In the genomic region with DNA sequence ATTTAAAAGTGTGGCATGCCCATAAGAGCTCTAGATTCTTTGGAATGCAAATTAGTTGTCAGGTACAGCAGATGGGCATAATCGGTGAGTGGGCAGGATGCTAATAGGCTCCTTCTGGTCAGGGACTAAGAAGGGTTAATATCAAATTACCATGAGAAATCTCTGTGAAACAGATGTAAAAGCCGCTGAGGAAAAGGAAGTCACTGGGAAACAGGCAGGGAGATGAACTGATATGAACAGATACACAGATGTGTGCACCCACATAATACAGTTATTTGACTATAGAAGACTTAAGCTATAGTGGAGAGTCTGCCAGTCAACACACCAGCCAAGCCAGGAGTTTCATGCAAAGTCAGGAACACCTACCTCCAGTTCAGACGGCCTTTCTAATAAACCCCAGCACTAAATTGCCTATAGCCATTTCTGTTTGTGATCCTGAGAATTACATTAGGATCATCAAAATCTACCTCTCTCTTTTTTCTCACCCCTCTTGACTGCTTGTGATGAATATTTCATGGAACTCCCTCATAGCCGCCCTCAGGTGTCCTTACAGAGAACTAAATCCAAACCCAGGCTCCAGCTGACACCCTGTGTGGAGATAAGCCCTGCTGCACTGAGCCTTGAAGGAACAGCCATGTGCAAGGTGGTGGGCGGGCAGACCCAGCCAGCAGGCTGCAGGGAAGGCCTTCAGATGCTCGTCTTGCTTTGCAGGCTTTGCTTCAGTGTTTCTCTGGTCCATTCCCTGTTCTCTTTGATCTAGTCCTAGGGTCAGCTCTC, we compare ENCODE assay signal across 11 mouse cellular contexts.
DNase-seq lines count a peak whose midpoint lies in the region; ATAC-seq and TF ChIP-seq lines count a peak whose summit lies in the region.
"Had no signal": no experiment of that assay in that cellular context is flagged by ENCODE, and none has a peak within 500 bp of the region (broad histone marks: within the 10 kb centered on the region; RNA-seq: fewer than 3 reads in every experiment).

No protein-coding gene starts in this region.

- WGBS in hindbrain, postnatal 0 days: 34% methylated on average over 6 of the region's 6 CpGs
- 44% methylated on average over 6 of the region's 6 CpGs for WGBS in neural tube, embryonic 15.5 days
- 49% methylated on average over 6 of the region's 6 CpGs for WGBS in limb, embryonic 10.5 days

- H3K27me3 ChIP-seq in hindbrain, postnatal 0 days (ENCODE audit: insufficient read depth, low read length): no peaks in the 10 kb centered on the region
- no peaks in the 10 kb centered on the region for H3K27me3 ChIP-seq in neural tube, embryonic 15.5 days (replicated peaks)
- H3K27me3 ChIP-seq in limb, embryonic 10.5 days (ENCODE audit: low read depth, poor library complexity, severe bottlenecking): no peaks in the 10 kb centered on the region

- no peak for ATAC-seq in hindbrain, postnatal 0 days
- ATAC-seq in neural tube, embryonic 15.5 days (ENCODE audit: low FRiP score): no peak
- ATAC-seq in cerebellum, adult (ENCODE audit: insufficient number of reproducible peaks, low FRiP score, low TSS enrichment): no peak
- ATAC-seq: activated CD4-positive, CD25-positive, alpha-beta regulatory T cell, adult 4 months had no signal

- peak; percentile 23 to 59 for DNase-seq in layer of hippocampus, adult 18-20 months (ENCODE audit: low spot score in 2 of 2)
- DNase-seq in layer of hippocampus, postnatal 14 days (ENCODE audit: low spot score in 2 of 2): no peak
- peak; percentile 62 for DNase-seq in brain, embryonic 14.5 days (ENCODE audit: low read depth)
- DNase-seq in hindbrain, postnatal 0 days (ENCODE audit: low spot score): no peak
- DNase-seq in heart, postnatal 10 days: no peak
- no peak for DNase-seq in limb, embryonic 10.5 days (ENCODE audit: low spot score)
- DNase-seq: gastrocnemius, postnatal 14 days; lung, adult 2 months had no signal

- H3K27ac ChIP-seq in hindbrain, postnatal 0 days: peak overlapping the region; percentile 66
- H3K27ac ChIP-seq in neural tube, embryonic 15.5 days (replicated peaks): peak overlapping the region; percentile 30; the same call in 1 of the 2 replicates
- H3K27ac ChIP-seq in limb, embryonic 10.5 days: no peak overlapping the region

- no peak overlapping the region for H3K9ac ChIP-seq in hindbrain, postnatal 0 days (replicated peaks; ENCODE audit: low read length)
- no peak overlapping the region for H3K9ac ChIP-seq in neural tube, embryonic 15.5 days (replicated peaks)

- intact Hi-C loops in heart, postnatal 10 days (cut with DNase I): no loop called here

- H3K4me2 ChIP-seq in hindbrain, postnatal 0 days (ENCODE audit: low read depth, low read length): no peak overlapping the region
- no peak overlapping the region for H3K4me2 ChIP-seq in neural tube, embryonic 15.5 days

- H3K36me3 ChIP-seq in hindbrain, postnatal 0 days (ENCODE audit: insufficient read depth, low read length): no peaks in the 10 kb centered on the region
- H3K36me3 ChIP-seq in neural tube, embryonic 15.5 days: no peaks in the 10 kb centered on the region
- no peaks in the 10 kb centered on the region for H3K36me3 ChIP-seq in limb, embryonic 10.5 days

- H3K4me1 ChIP-seq in hindbrain, postnatal 0 days (ENCODE audit: insufficient read depth, low read length): no peaks in the 10 kb centered on the region
- 0 out of 2 replicates have a peak, but pooled peaks cover 14% of the 10 kb centered on the region for H3K4me1 ChIP-seq in neural tube, embryonic 15.5 days
- no peaks in the 10 kb centered on the region for H3K4me1 ChIP-seq in limb, embryonic 10.5 days

- no peaks in the 10 kb centered on the region for H3K9me3 ChIP-seq in hindbrain, postnatal 0 days (ENCODE audit: low read length)
- no peaks in the 10 kb centered on the region for H3K9me3 ChIP-seq in neural tube, embryonic 15.5 days (replicated peaks)
- no peaks in the 10 kb centered on the region for H3K9me3 ChIP-seq in limb, embryonic 10.5 days (replicated peaks)

- no peak for TF ChIP-seq CTCF in brain, embryonic 14.5 days (IDR thresholded peaks at IDR 0.05; ENCODE audit: borderline replicate concordance, extremely low read depth, insufficient read depth, insufficient read length)
- no peak for TF ChIP-seq CTCF in hindbrain, postnatal 0 days (IDR thresholded peaks at IDR 0.05; ENCODE audit: low read depth)

- H3K4me3 ChIP-seq in hindbrain, postnatal 0 days (ENCODE audit: low read length): no peak overlapping the region
- no peak overlapping the region for H3K4me3 ChIP-seq in neural tube, embryonic 15.5 days (replicated peaks)
- no peak overlapping the region for H3K4me3 ChIP-seq in limb, embryonic 10.5 days

- no peak for TF ChIP-seq POLR2A in brain, embryonic 14.5 days (IDR thresholded peaks at IDR 0.05; ENCODE audit: borderline replicate concordance, extremely low read depth, insufficient read depth, insufficient read length, poor library complexity, severe bottlenecking)

Comparison
In these comparisons a context has a peak if more than half of its experiments do, and no peak if none do; other contexts are left out.
1. DNase-seq: peak in layer of hippocampus, adult 18-20 months (2 of 2) and brain, embryonic 14.5 days (single experiment); none in layer of hippocampus, postnatal 14 days (0 of 2), hindbrain, postnatal 0 days (single experiment), heart, postnatal 10 days (0 of 2) and limb, embryonic 10.5 days (single experiment).